Mouse (Mus musculus) right cerebral cortex, postnatal 25 days (tissue): Measurements from ENCODE around the gene Med13l.

Source experiments
- DNase-seq: peaks from one replicate; pipeline ENCODE4 v3.0.0; 2022

Med13l gene

GRCm38 (mm10) chr5:118560385-118561085 lies at the start of gene Med13l:
Gene Med13l (plus strand): TSS chr5:118560679.
- peak; percentile 56 for DNase-seq

DNA sequence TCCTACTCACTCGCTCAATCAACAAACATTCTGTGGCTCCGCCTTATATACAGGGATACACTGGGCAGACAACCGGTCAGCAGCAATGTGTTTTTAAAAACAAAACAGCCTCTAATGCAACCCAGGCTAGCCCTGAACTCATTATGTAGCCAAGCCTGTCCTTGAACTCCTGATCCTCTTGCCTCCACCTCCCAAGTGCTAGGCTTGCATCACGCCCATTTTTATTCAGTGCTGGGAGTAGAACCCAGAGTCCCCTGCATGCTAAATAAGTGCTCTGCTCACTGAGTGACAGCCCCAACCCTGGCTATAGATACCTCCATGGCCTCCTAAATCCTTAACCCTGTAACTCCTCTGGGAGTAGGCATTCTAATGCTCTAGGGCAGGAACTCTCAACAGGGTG lies 49.5 kb upstream of the Med13l start:
- DNase-seq, result no peak

DNA sequence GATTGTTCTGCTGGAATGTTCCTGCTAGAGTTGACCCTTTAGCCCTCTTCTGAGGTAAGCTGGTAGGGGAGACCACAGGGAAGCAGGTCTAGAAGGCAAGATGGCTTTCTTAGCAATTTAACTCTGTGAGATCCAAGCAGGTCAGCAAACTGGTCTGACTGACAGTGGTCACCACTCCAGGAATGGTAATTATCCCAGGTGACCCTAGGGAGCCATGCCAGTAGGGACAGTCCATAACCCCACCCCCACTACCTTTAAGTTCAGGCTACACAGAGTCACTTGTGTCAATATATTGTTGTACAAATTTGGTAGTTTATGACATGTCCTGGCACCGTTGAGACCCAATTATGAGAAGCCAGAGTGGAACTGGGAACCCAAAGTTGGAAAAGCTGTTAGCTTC lies 47.5 kb upstream of the Med13l start:
- no peak for DNase-seq

- peak; percentile 51 for DNase-seq
Measured at GRCm38 (mm10) chr5:118513629-118514526, 46.6 kb upstream of the Med13l start.

GRCm38 (mm10) chr5:118514527-118514831 lies 46.0 kb upstream of the Med13l start:
- peak; percentile 39 for DNase-seq

DNA sequence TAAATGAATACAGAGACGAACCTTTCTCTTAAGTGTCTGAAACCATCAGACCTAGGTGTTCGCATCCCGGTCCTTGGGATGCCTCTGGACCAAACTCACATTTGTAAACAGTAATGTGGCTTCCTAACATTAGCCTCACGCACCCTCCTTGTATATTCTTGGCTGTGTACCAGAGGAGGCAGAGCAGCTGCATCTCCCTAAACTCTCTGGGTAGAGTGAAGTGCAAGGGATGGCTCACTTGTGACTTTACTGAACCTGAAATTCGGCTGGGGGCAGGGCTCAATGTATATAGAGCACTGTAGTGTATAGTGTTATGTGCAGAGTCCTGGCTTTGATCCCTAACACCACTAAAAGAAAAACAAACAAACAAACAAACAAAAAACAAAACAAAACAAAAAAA lies 45.6 kb upstream of the Med13l start:
- DNase-seq, result no peak

DNA sequence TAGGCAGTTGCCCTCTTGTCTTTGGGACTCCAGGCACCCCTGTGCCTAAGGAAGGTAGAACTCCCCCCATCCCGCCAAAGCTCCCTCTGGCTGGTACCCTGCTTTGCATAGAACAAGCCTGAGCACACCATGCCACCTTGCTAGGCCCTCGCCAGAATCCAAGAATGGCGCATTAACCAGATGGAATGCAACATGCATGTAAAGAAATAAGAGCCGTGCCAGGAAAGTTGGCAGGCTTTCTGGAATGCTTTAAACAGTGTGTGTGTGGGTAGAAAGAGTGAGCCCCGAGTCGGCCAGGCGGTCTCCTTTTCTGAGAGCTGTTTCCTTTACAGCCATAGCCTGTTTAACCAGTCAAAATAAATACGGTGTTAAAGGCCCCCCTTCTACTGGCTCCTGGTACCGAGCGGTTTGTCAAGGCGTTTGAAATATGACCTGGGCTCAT lies 45.2 kb upstream of the Med13l start:
- peak; percentile 75 for DNase-seq

GRCm38 (mm10) chr5:118516066-118516465 lies 44.4 kb upstream of the Med13l start:
- no peak for DNase-seq

DNA sequence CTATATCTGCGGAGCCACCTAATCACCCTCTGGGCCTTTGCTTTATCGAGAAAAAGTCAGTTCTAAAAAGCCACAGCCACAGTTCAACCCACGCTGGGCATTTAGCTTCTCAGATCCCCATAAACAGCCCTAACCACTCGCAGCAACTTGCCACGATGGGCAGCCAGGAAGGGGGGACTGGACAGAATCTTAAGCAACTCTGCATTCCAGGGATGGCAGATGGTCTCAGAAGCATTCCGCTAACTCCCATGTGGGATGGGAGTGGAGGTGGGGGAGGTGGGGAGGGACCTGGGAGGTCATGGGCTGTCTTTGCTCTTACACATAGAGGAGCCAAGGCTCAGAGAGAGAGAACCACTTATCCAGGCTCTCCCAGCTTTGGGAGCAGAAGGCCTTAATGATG lies 44.0 kb upstream of the Med13l start:
- no peak for DNase-seq

DNA sequence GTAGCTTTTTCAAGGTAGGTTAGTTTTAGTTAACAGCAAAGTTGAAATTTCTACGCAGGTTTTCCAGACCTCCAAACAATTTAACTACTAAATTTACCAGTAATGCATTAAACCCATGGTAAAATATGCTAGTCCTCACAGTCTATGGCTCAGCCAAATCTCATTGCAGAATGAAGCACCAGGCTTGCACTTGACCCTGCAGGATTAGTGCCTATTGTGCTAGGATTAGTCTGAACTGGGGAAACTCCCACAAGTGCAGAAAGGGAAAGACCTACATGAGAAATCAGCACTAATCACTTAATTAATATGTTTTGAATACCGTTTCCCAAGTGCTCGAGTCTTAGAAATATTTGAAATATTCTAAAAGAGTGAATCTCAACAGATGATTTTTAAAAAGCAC lies 40.0 kb upstream of the Med13l start:
- no peak for DNase-seq

GRCm38 (mm10) chr5:118524400-118524799 lies 36.1 kb upstream of the Med13l start:
- DNase-seq, result no peak

GRCm38 (mm10) chr5:118525634-118526033 lies 34.8 kb upstream of the Med13l start:
- no peak for DNase-seq

DNA sequence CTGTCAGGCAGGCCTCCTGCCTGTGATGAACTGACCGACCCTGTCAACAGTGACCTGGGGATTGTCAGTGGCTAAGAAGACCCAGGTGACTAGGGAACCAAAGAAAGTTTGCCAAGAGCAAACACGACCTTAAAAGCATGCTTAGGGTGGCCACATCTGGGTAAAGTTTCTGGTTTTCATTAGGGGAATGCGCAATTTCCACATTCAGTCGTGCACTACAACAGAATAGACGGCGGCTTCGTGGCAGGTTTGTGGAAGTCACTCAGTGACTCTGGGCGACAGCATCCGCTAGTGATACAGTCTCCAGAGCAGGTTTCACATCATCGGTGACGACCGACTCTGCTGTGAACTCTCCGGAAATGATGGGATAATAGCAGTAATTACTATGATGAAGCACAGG lies 34.0 kb upstream of the Med13l start:
- DNase-seq, result no peak

DNA sequence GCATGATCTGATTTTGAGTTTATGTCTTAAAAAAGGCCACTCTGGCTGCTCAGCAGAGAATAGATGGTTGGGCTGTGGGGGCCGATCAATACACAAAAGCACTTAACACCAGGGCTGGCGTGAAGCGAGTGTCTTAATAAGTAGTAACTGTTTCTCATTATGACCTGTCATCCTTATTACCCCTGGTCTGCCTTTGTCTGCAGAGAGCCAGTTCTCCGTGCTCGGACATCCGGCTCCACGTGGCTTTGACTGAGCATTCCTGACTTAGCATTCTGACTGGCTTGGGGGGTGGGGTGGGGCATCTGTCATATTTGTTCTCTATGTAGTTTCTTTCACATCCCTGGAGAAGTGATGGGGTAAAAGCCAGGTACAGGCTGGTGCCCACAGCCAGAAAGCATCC lies 31.2 kb upstream of the Med13l start:
- DNase-seq, result no peak

DNA sequence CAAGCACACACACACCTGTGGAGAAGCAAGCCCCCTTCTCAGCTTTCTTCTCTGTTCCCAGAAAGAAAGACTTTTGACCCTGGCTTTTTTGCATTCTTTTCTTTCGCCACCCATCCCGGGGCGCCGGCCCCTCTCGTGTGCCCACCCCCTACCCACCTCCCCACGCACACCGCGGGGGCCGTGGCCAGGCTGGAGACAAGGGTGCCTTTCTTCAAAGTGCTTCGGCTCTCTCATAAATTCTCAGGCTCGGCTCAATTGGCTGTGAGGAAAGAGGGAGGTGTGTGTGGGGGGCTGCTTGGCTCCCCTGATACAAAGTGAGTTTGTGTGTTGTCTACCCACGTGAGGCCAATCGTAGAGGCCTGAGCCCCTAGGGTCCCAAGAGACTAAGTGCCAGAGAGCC lies 28.4 kb upstream of the Med13l start:
- DNase-seq, result no peak

DNA sequence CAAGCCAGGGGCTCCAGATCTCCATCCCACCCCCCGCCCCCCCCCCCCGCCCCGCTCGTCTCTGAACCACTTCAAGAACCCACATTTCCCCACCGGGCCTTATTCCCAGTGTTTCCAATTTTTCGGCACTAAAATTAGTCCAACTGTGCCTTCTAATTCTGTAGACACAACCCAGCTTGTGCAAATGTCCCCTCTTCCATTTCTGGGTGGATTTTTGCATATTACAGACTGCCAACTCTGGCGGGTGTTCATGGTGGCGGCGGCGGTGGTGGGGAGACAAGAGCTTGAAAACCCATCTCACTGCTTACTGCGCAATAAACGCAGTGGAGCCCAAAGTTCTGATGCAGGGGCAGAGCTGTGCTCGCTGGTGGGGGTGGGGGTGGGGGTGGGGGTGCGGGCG lies 27.8 kb upstream of the Med13l start:
- DNase-seq, result peak; percentile 72

- DNase-seq, result no peak
Measured at GRCm38 (mm10) chr5:118534407-118534921, 26.0 kb upstream of the Med13l start.

DNA sequence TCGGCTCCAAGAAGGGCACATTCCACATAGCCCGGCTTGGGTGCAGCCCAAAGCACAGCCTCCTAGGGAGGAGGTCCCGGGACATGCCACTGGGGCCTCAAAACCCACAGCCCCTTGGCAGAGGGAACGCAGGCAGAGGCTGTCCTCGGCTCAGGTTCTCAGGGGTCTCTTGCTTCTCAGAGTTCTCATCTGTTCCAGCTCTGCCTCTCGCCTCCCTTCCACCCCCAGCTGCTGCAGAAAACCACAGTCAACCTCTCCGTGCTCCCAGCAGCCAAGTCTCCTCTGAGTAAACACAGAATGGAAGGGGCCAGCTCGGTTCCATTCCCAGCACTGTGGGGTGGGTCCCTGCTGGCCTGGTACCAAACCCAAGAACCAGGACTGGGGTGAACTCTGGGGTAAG lies 25.3 kb upstream of the Med13l start:
- no peak for DNase-seq

GRCm38 (mm10) chr5:118538487-118538886 lies 22.0 kb upstream of the Med13l start:
- no peak for DNase-seq

GRCm38 (mm10) chr5:118543816-118544215 lies 16.7 kb upstream of the Med13l start:
- no peak for DNase-seq

GRCm38 (mm10) chr5:118550493-118550892 lies 10.0 kb upstream of the Med13l start:
- DNase-seq, result no peak

DNA sequence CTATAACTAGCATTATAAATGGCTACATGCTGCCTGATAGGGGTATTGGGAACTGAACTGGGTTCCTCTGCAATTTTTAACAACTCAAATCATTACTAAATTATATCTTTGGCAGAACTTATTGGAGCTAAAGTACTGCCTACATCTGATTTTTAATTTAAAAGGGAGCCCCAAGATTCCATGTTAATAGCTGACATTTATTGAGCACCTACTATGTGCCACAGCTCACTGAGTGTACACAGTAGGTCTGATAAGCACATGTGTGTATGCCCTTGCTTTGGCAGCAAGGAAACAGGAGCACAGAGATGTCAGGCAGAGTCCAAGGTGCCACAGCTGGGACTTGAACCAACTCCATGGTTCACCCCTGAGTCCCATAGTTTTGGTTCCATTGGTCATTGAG lies 7.2 kb upstream of the Med13l start:
- DNase-seq, result no peak

DNA sequence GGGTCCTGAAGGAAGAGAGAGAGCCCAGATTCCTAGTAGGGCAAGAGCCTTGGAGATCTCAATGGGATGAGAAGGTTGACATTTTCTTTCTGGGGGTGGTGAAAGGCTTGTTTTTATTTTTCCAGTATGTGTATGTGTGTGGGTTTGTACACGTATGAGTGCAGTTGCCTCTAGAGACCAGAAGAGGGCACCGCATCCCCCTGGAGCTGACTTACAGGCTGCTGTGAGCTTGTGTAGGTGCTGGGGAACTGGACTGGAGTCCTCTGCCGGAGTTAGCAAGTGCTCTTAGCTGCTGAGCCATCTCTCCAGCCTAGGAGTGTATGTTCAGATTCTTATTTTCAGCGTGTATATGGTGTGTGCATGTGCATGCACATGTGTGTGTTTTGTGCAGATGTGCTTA lies 5.2 kb upstream of the Med13l start:
- no peak for DNase-seq

DNA sequence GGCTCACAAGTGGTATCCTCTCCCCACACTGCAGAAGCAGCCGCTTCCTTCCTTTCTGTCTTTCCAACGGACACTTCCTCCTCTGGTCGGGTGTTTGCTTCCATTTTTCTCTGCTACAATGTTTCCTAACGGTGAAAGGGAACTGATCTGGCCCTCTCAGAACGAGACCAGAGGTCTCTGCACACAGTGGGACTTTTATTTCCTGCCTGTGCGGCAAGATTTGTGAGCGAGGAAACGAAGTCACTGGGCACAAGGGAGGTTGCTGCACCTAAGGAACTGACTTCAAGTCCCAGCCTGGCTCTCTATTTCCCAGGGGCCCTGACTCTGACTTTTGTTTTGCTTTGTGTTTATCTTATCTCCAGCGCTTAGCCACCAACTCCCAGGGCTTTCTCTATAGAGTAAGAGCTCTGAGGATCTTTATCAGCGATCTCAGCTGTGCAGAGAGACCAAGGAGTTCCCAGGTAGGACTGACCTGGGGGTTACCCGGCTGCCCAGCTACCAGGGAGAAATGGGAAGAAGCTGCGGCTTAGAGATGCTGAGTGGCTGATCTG lies 4.0 kb upstream of the Med13l start:
- no peak for DNase-seq
